ENCODE assay signal across 22 mouse cellular contexts in the genomic region with DNA sequence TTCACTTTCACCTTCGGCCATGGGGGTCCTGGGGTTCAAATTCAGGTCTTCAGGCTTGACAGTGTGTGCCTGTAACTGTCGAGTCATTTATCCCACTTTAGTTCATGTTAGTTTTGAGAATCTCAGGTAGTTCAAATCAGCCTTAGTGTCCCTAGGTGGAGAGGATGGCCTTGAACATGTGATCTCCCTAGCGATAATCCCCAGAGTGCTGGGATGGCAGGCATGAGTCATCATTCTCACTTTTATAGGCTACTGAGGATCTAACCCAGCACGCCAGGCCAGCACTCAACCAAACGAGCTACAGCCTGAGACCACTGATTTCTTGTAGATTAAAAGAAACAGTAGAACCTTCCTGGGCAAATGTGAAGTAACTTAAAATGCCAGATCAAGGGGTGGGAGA. TPM values are rescaled to one million over a fixed set of nuclear protein-coding genes. Genes with fewer than 3 reads are reported as not detected.
DNase-seq lines count a peak whose midpoint lies in the region; ATAC-seq and TF ChIP-seq lines count a peak whose summit lies in the region.
"Had no signal": no experiment of that assay in that cellular context is flagged by ENCODE, and none has a peak within 500 bp of the region (broad histone marks: within the 10 kb centered on the region; RNA-seq: fewer than 3 reads in every experiment).

No protein-coding gene starts in this region.

- no peak for TF ChIP-seq CTCF in hindbrain, postnatal 0 days (IDR thresholded peaks at IDR 0.05; ENCODE audit: low read depth)

- H3K27me3 ChIP-seq in megakaryocyte, embryonic 14.5 days (replicated peaks), result no peaks in the 10 kb centered on the region
- no peaks in the 10 kb centered on the region for H3K27me3 ChIP-seq in liver, embryonic 11.5 days (replicated peaks; ENCODE audit: control insufficient read depth, insufficient read depth, low read length)
- no peaks in the 10 kb centered on the region for H3K27me3 ChIP-seq in forebrain, embryonic 14.5 days (replicated peaks; ENCODE audit: control insufficient read depth, insufficient read depth, low read length)
- H3K27me3 ChIP-seq in hindbrain, postnatal 0 days (ENCODE audit: insufficient read depth, low read length), result no peaks in the 10 kb centered on the region
- H3K27me3 ChIP-seq: embryonic facial prominence, embryonic 15.5 days; hindbrain, embryonic 13.5 days had no signal

- no peak overlapping the region for H3K9ac ChIP-seq in liver, embryonic 11.5 days (ENCODE audit: low read depth, low read length)
- no peak overlapping the region for H3K9ac ChIP-seq in forebrain, embryonic 14.5 days (ENCODE audit: low read length)
- H3K9ac ChIP-seq in hindbrain, postnatal 0 days (replicated peaks; ENCODE audit: low read length), result no peak overlapping the region
- H3K9ac ChIP-seq: embryonic facial prominence, embryonic 15.5 days; hindbrain, embryonic 13.5 days had no signal

- WGBS in liver, embryonic 11.5 days, result 35% methylated on average over 5 of the region's 5 CpGs
- 71% methylated on average over 5 of the region's 5 CpGs for WGBS in macrophage (ENCODE audit: missing documents)
- 66% methylated on average over 5 of the region's 5 CpGs for WGBS in forebrain, embryonic 14.5 days
- WGBS in hindbrain, postnatal 0 days, result 75% methylated on average over 5 of the region's 5 CpGs

- H3K4me1 ChIP-seq in megakaryocyte, embryonic 14.5 days, result peaks cover 72% of the 10 kb centered on the region
- peaks cover 8% of the 10 kb centered on the region; the same call in 1 of the 2 replicates for H3K4me1 ChIP-seq in brown adipose tissue, adult 24 weeks (ENCODE audit: control insufficient read depth, insufficient read depth, insufficient read length, low read length)
- H3K4me1 ChIP-seq in liver, embryonic 11.5 days (replicated peaks; ENCODE audit: control insufficient read depth, insufficient read depth, low read length), result peaks cover 34% of the 10 kb centered on the region
- H3K4me1 ChIP-seq in forebrain, embryonic 14.5 days (ENCODE audit: control insufficient read depth, insufficient read depth, low read length), result peaks cover 14% of the 10 kb centered on the region; the same call in 1 of the 2 replicates
- peaks cover 9% of the 10 kb centered on the region; the same call in 1 of the 2 replicates for H3K4me1 ChIP-seq in hindbrain, postnatal 0 days (ENCODE audit: insufficient read depth, low read length)

- no peak for DNase-seq in liver, embryonic 11.5 days (ENCODE audit: low spot score)
- DNase-seq in urinary bladder, postnatal 10 days (ENCODE audit: low spot score), result no peak
- DNase-seq in forebrain, embryonic 14.5 days (ENCODE audit: low spot score), result no peak
- no peak for DNase-seq in hindbrain, postnatal 0 days (ENCODE audit: low spot score)
- DNase-seq: adrenal gland, postnatal 10 days; cerebellum, adult 18-20 months; cerebellum, postnatal 36 days; gastrocnemius, postnatal 14 days; heart, postnatal 10 days; kidney, adult 18-20 months; midbrain, embryonic 14.5 days; right cerebral cortex, postnatal 4 days had no signal

- H3K4me3 ChIP-seq in megakaryocyte, embryonic 14.5 days (replicated peaks), result peak overlapping the region; percentile 7
- no peak overlapping the region for H3K4me3 ChIP-seq in brown adipose tissue, adult 24 weeks (ENCODE audit: insufficient read depth, low read depth, low read length)
- H3K4me3 ChIP-seq in liver, embryonic 11.5 days (ENCODE audit: low read depth, low read length), result no peak overlapping the region
- H3K4me3 ChIP-seq in macrophage (ENCODE audit: inconsistent target), result no peak overlapping the region
- H3K4me3 ChIP-seq in forebrain, embryonic 14.5 days (ENCODE audit: low read depth, low read length), result no peak overlapping the region
- H3K4me3 ChIP-seq in hindbrain, postnatal 0 days (ENCODE audit: low read length), result no peak overlapping the region
- H3K4me3 ChIP-seq: embryonic facial prominence, embryonic 15.5 days; heart, embryonic 10.5 days; hindbrain, embryonic 13.5 days had no signal

- H3K79me2 ChIP-seq in macrophage (ENCODE audit: inconsistent target), result peaks cover 30% of the 10 kb centered on the region

- no peaks in the 10 kb centered on the region for H3K9me3 ChIP-seq in megakaryocyte, embryonic 14.5 days
- H3K9me3 ChIP-seq in liver, embryonic 11.5 days (ENCODE audit: control insufficient read depth, low read length), result no peaks in the 10 kb centered on the region
- H3K9me3 ChIP-seq in forebrain, embryonic 14.5 days (replicated peaks; ENCODE audit: control insufficient read depth, low read length), result no peaks in the 10 kb centered on the region
- H3K9me3 ChIP-seq in hindbrain, postnatal 0 days (ENCODE audit: low read length), result no peaks in the 10 kb centered on the region
- H3K9me3 ChIP-seq: embryonic facial prominence, embryonic 15.5 days; heart, embryonic 10.5 days; hindbrain, embryonic 13.5 days had no signal

- H3K27ac ChIP-seq in brown adipose tissue, adult 24 weeks (replicated peaks; ENCODE audit: low read depth, low read length), result peak overlapping the region; percentile 28; the same call in 1 of the 2 replicates
- H3K27ac ChIP-seq in liver, embryonic 11.5 days (ENCODE audit: low read depth, low read length), result peak overlapping the region; percentile 67
- H3K27ac ChIP-seq in macrophage, result peak overlapping the region; percentile 24
- no peak overlapping the region for H3K27ac ChIP-seq in forebrain, embryonic 14.5 days (ENCODE audit: low read depth, low read length)
- H3K27ac ChIP-seq in hindbrain, postnatal 0 days, result no peak overlapping the region
- H3K27ac ChIP-seq: embryonic facial prominence, embryonic 15.5 days; heart, embryonic 10.5 days; hindbrain, embryonic 13.5 days; kidney, postnatal 0 days; stomach, postnatal 0 days had no signal

- peak overlapping the region; percentile 32 for H3K4me2 ChIP-seq in liver, embryonic 11.5 days
- no peak overlapping the region for H3K4me2 ChIP-seq in forebrain, embryonic 14.5 days (ENCODE audit: low read length)
- H3K4me2 ChIP-seq in hindbrain, postnatal 0 days (ENCODE audit: low read depth, low read length), result no peak overlapping the region
- H3K4me2 ChIP-seq: embryonic facial prominence, embryonic 15.5 days; hindbrain, embryonic 13.5 days had no signal

- H3K36me3 ChIP-seq in megakaryocyte, embryonic 14.5 days (replicated peaks; ENCODE audit: low read length), result peaks cover 7% of the 10 kb centered on the region
- no peaks in the 10 kb centered on the region for H3K36me3 ChIP-seq in liver, embryonic 11.5 days (ENCODE audit: control insufficient read depth, insufficient read depth, low read length)
- H3K36me3 ChIP-seq in macrophage (ENCODE audit: inconsistent target), result no peaks in the 10 kb centered on the region
- H3K36me3 ChIP-seq in forebrain, embryonic 14.5 days (ENCODE audit: control insufficient read depth, insufficient read depth, low read length), result no peaks in the 10 kb centered on the region
- no peaks in the 10 kb centered on the region for H3K36me3 ChIP-seq in hindbrain, postnatal 0 days (ENCODE audit: insufficient read depth, low read length)
- H3K36me3 ChIP-seq: embryonic facial prominence, embryonic 15.5 days; hindbrain, embryonic 13.5 days had no signal

- ATAC-seq in megakaryocyte, adult 5-6 weeks (ENCODE audit: poor library complexity, severe bottlenecking), result no peak
- no peak for ATAC-seq in liver, embryonic 11.5 days (replicated peaks; ENCODE audit: low FRiP score)
- no peak for ATAC-seq in forebrain, embryonic 14.5 days
- ATAC-seq in hindbrain, postnatal 0 days, result no peak
- ATAC-seq: activated CD4-positive, CD25-positive, alpha-beta regulatory T cell, adult 4 months had no signal

RNA-seq across cellular contexts. Expression of gene Prkaa1, which starts 1.6 kb away (rescaled TPM):
- 0.47 and 0.93 TPM in 2 replicates for polyA plus RNA-seq in megakaryocyte, embryonic 14.5 days (2012; ENCODE audit: insufficient read depth, low replicate concordance)
- total RNA-seq in megakaryocyte, adult 5-6 weeks (2015), result 36.2 and 42.8 TPM in 2 replicates
- total RNA-seq in megakaryocyte, adult 5-6 weeks (2017), result 30.5 and 31.1 TPM in 2 replicates
- 18.6 and 23.4 TPM in 2 replicates for polyA plus RNA-seq in brown adipose tissue, adult 24 weeks (2012; ENCODE audit: insufficient read depth, insufficient read length, missing spikeins)
- polyA plus RNA-seq in liver, embryonic 11.5 days (2014; fragmentation: Nextera tagmentation; extraction: Ambion mirVana), result 36.2 and 39.3 TPM in 2 replicates
- 10 to 100 TPM; 10.4 to 40.4 (median 28.3) TPM for total RNA-seq in macrophage (2018; cell fraction: chromatin; rRNA removed)
- total RNA-seq in macrophage (2018; cell fraction: cytosol; rRNA removed), result 10 to 100 TPM; 19.2 to 34.7 (median 30.9) TPM
- 10 to 100 TPM; 13.8 to 60.4 (median 30.0) TPM for total RNA-seq in macrophage (2018; cell fraction: nucleus; rRNA removed)
- polyA plus RNA-seq in macrophage (2018), result 20.7 to 31.7 TPM (median 23.3 TPM) in 3 replicates
- polyA plus RNA-seq in forebrain, embryonic 14.5 days (2014; fragmentation: Nextera tagmentation; extraction: Ambion mirVana), result 15.7 and 17.0 TPM in 2 replicates
- 12.0 and 14.3 TPM in 2 replicates for total RNA-seq in hindbrain, postnatal 0 days (2014; rRNA removed)
- polyA plus RNA-seq in hindbrain, postnatal 0 days (2015; fragmentation: Nextera tagmentation; extraction: Ambion mirVana), result 9.4 and 9.8 TPM in 2 replicates

RNA-seq across cellular contexts. Expression of gene Rpl37, which starts 25.6 kb away (rescaled TPM):
- polyA plus RNA-seq in megakaryocyte, embryonic 14.5 days (2012; ENCODE audit: insufficient read depth, low replicate concordance), result 7.1 and 79.8 TPM in 2 replicates
- 917 and 975 TPM in 2 replicates for total RNA-seq in megakaryocyte, adult 5-6 weeks (2015)
- total RNA-seq in megakaryocyte, adult 5-6 weeks (2017), result 1,352 and 1,548 TPM in 2 replicates
- 272 and 605 TPM in 2 replicates for polyA plus RNA-seq in brown adipose tissue, adult 24 weeks (2012; ENCODE audit: insufficient read depth, insufficient read length, missing spikeins)
- 728 and 826 TPM in 2 replicates for polyA plus RNA-seq in liver, embryonic 11.5 days (2014; fragmentation: Nextera tagmentation; extraction: Ambion mirVana)
- total RNA-seq in macrophage (2018; cell fraction: chromatin; rRNA removed), result 100 to 1,000 TPM in 1 of 26 experiments, 10 to 100 TPM in 25; 35.7 to 113 (median 67.1) TPM
- 100 to 1,000 TPM; 142 to 422 (median 216) TPM for total RNA-seq in macrophage (2018; cell fraction: cytosol; rRNA removed)
- total RNA-seq in macrophage (2018; cell fraction: nucleus; rRNA removed), result 100 to 1,000 TPM in 1 of 26 experiments, 10 to 100 TPM in 25; 34.6 to 137 (median 64.8) TPM
- polyA plus RNA-seq in macrophage (2018), result 263 to 496 TPM (median 486 TPM) in 3 replicates
- 391 and 567 TPM in 2 replicates for polyA plus RNA-seq in forebrain, embryonic 14.5 days (2014; fragmentation: Nextera tagmentation; extraction: Ambion mirVana)
- total RNA-seq in hindbrain, postnatal 0 days (2014; rRNA removed), result 147 and 148 TPM in 2 replicates
- polyA plus RNA-seq in hindbrain, postnatal 0 days (2015; fragmentation: Nextera tagmentation; extraction: Ambion mirVana), result 414 and 415 TPM in 2 replicates

RNA-seq across cellular contexts. Expression of gene Card6, which starts 33.7 kb away (rescaled TPM):
- 0.09 TPM in 1 of 2 replicates, not detected in the other for polyA plus RNA-seq in megakaryocyte, embryonic 14.5 days (2012; ENCODE audit: insufficient read depth, low replicate concordance)
- total RNA-seq in megakaryocyte, adult 5-6 weeks (2015), result 8.9 and 9.7 TPM in 2 replicates
- 5.2 and 6.0 TPM in 2 replicates for total RNA-seq in megakaryocyte, adult 5-6 weeks (2017)
- polyA plus RNA-seq in brown adipose tissue, adult 24 weeks (2012; ENCODE audit: insufficient read depth, insufficient read length, missing spikeins), result 1.6 and 2.4 TPM in 2 replicates
- 1.3 and 1.4 TPM in 2 replicates for polyA plus RNA-seq in liver, embryonic 11.5 days (2014; fragmentation: Nextera tagmentation; extraction: Ambion mirVana)
- 1 to 10 TPM in 19 of 26 experiments, under 1 TPM in 7; 0.27 to 9.2 (median 2.6) TPM for total RNA-seq in macrophage (2018; cell fraction: chromatin; rRNA removed)
- total RNA-seq in macrophage (2018; cell fraction: cytosol; rRNA removed), result 1 to 10 TPM in 24 of 26 experiments, under 1 TPM in 2; 0.43 to 6.0 (median 3.8) TPM
- total RNA-seq in macrophage (2018; cell fraction: nucleus; rRNA removed), result 1 to 10 TPM in 21 of 26 experiments, under 1 TPM in 5; 0.29 to 7.5 (median 2.0) TPM
- 1.9 to 5.0 TPM (median 4.0 TPM) in 3 replicates for polyA plus RNA-seq in macrophage (2018)
- 0.72 and 0.85 TPM in 2 replicates for polyA plus RNA-seq in forebrain, embryonic 14.5 days (2014; fragmentation: Nextera tagmentation; extraction: Ambion mirVana)
- 0.16 and 0.29 TPM in 2 replicates for total RNA-seq in hindbrain, postnatal 0 days (2014; rRNA removed)
- polyA plus RNA-seq in hindbrain, postnatal 0 days (2015; fragmentation: Nextera tagmentation; extraction: Ambion mirVana), result 0.23 and 0.54 TPM in 2 replicates

RNA-seq across cellular contexts. Expression of gene Ttc33, which starts 43.3 kb away (rescaled TPM):
- 18.4 TPM in 1 of 2 replicates, not detected in the other for polyA plus RNA-seq in megakaryocyte, embryonic 14.5 days (2012; ENCODE audit: insufficient read depth, low replicate concordance)
- total RNA-seq in megakaryocyte, adult 5-6 weeks (2015), result 21.6 and 23.1 TPM in 2 replicates
- 34.1 and 38.5 TPM in 2 replicates for total RNA-seq in megakaryocyte, adult 5-6 weeks (2017)
- 18.9 and 23.4 TPM in 2 replicates for polyA plus RNA-seq in brown adipose tissue, adult 24 weeks (2012; ENCODE audit: insufficient read depth, insufficient read length, missing spikeins)
- polyA plus RNA-seq in liver, embryonic 11.5 days (2014; fragmentation: Nextera tagmentation; extraction: Ambion mirVana), result 29.2 and 32.3 TPM in 2 replicates
- total RNA-seq in macrophage (2018; cell fraction: chromatin; rRNA removed), result 10 to 100 TPM in 18 of 26 experiments, 1 to 10 TPM in 8; 4.7 to 38.5 (median 15.6) TPM
- total RNA-seq in macrophage (2018; cell fraction: cytosol; rRNA removed), result 10 to 100 TPM; 19.9 to 58.1 (median 30.9) TPM
- total RNA-seq in macrophage (2018; cell fraction: nucleus; rRNA removed), result 10 to 100 TPM in 23 of 26 experiments, 1 to 10 TPM in 3; 9.4 to 45.3 (median 15.0) TPM
- polyA plus RNA-seq in macrophage (2018), result 23.6 to 34.6 TPM (median 34.1 TPM) in 3 replicates
- 65.6 and 75.5 TPM in 2 replicates for polyA plus RNA-seq in forebrain, embryonic 14.5 days (2014; fragmentation: Nextera tagmentation; extraction: Ambion mirVana)
- 21.3 TPM in 2 replicates for total RNA-seq in hindbrain, postnatal 0 days (2014; rRNA removed)
- polyA plus RNA-seq in hindbrain, postnatal 0 days (2015; fragmentation: Nextera tagmentation; extraction: Ambion mirVana), result 39.3 and 44.9 TPM in 2 replicates

Comparison
In these comparisons a context has a peak if more than half of its experiments do, and no peak if none do; other contexts are left out.
1. H3K27ac ChIP-seq: peak in brown adipose tissue, adult 24 weeks (single experiment), liver, embryonic 11.5 days (single experiment) and macrophage (single experiment); none in forebrain, embryonic 14.5 days (single experiment) and hindbrain, postnatal 0 days (single experiment).